Mouse (Mus musculus) adipocyte (in vitro differentiated cells): ENCODE measurements around the gene Olfr463.
"Not testable (repeated sequence)": the region's sequence is repeated elsewhere in the genome, so short reads cannot be mapped to it uniquely, and the experiment has no call there.

Experiments
- DNase-seq: peaks from one replicate; pipeline ENCODE4 v3.0.0-alpha.2; 2016; ENCODE audit warnings: low spot score

Olfr463 gene

GRCm38 (mm10) chr11:87897287-87897686 is at the start of gene Olfr463:
TSS of gene Olfr463 (minus strand) at chr11:87897387.
- DNase-seq: no peak

GRCm38 (mm10) chr11:87935467-87935866 is 38.3 kb upstream of the Olfr463 start:
- no peak for DNase-seq

DNA sequence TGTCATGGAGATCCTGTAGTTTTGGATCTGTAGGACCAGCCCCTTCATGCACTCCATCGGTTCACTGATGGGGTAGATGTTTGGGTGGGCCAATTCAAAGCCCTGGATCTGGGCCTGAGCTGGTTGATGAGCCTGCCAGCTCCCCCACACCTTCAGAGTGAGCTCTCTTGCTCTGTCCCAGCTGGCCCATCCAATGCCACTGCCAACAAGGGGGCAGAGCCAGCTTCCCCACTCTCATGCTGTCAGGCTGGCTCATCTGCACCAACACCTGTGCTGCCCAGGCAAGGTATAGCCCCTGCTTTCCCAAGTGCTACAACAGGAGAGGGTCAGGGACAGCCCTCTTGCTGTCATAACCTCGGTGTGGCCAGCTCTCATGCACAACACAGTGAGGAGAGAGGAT is 36.5 kb upstream of the Olfr463 start:
- no peak for DNase-seq

GRCm38 (mm10) chr11:87930348-87930747 is 33.2 kb upstream of the Olfr463 start:
- no peak for DNase-seq

GRCm38 (mm10) chr11:87920966-87921365 is 23.8 kb upstream of the Olfr463 start, which contains the start of gene Olfr464:
TSS of gene Olfr464 (minus strand) at chr11:87920967.
- no peak for DNase-seq

DNA sequence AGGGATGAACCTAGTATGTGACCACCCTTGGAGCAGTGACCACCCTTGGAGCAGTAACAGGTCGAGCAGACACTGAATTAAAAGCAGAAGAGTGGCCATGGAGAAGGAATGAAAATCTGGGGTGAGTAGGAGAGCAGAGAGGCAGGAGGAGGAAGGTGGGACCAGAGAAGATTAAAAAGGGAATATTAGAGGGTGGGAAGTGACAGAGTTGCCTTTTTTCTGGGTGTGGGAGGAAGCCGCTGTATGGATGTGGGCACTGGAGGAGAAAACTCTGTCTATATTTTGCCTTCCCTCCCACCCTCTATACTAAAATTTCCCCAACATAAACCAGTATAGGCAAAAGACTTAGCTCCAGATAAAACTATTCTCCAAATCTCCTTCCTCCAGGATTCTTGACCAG is 23.1 kb upstream of the Olfr463 start:
- DNase-seq: no peak

GRCm38 (mm10) chr11:87916005-87916404 is 18.8 kb upstream of the Olfr463 start:
- no peak for DNase-seq

GRCm38 (mm10) chr11:87904331-87904730 is 7.1 kb upstream of the Olfr463 start:
- DNase-seq: no peak

GRCm38 (mm10) chr11:87892168-87892567 is 5.0 kb downstream of the Olfr463 start, which contains the start of gene Olfr462:
TSS of gene Olfr462 (minus strand) at chr11:87892268.
- no peak for DNase-seq

DNA sequence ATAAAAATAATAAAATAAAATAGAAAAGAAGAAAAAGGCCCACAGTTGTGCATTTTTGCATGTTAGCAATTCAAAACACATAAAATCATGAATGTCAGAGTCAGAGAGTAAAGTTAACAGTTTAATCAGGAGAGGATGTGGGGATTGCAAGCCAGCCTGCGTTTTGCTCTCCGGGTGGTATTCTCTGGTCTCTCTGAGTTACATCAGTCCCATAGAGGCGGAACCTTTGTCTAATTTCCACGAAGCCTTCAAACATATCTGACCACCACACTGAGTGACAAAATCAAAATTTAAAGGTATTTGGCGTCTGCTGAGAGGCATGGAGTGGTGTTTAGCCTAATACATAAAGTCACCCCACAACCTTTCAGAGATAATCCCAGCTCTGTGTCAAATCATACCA is 12.3 kb downstream of the Olfr463 start:
- DNase-seq: no peak

DNA sequence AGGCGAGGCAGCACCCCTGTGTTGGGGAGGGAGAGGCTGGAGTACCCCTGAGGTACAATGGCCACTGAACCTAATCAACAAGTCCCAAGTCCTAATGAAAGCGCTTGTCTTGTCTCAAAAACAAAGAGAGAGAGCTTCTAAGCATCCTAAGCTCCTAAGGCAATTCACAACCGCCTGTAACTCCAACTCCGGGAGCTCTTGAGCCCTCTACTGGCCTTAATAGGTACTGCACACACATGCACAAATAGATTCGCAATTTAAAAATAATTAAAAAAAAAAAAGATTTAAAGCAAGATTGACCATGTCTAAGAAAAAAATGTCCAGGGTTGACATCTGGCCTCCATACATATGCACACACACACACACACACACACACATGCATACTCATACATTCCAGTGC is 13.7 kb downstream of the Olfr463 start:
- DNase-seq: no peak

DNA sequence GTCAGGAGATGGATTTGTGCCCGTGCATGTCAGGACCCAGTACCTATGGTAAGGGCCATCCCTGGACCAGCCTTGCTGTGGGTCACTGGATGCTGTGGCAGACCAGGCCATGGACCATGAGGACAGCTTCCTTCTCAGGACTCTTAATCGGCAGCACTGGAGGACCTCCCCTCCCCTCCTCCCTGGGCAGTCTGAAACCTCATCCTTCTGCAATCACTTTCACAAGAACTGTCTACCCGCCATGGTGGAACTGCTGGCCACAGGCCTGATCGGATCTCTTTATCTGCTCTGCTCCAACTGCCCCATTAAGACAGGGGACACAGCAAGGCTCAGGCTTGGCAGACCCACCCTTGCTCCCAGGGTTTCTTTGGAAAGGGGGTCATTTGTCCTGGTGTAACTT is 15.5 kb downstream of the Olfr463 start:
- no peak for DNase-seq

GRCm38 (mm10) chr11:87879826-87880225 is 17.4 kb downstream of the Olfr463 start:
- no peak for DNase-seq

DNA sequence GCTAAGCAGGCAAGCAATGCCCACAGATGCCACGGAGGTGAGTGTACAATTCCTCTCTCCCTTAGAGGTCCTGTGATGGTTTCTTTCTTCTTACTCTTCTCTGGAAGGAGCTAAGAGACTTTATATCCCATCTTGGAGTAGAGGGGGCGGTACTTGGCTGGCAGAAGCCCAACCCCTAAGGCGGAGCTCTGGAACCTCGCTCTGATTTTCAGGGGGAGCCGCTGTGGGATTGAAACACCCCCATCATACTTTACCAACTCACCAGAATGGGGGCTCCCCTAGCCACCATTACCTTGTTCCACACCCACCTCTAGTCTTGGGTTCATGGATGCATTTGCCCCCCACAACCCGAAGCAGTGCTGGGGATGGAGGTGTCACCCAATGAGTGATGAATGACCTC is 21.8 kb downstream of the Olfr463 start, which contains the start of gene Epx:
Epx (minus strand) TSS at position 101 of the 400 bp plus-strand sequence.
- DNase-seq: no peak

DNA sequence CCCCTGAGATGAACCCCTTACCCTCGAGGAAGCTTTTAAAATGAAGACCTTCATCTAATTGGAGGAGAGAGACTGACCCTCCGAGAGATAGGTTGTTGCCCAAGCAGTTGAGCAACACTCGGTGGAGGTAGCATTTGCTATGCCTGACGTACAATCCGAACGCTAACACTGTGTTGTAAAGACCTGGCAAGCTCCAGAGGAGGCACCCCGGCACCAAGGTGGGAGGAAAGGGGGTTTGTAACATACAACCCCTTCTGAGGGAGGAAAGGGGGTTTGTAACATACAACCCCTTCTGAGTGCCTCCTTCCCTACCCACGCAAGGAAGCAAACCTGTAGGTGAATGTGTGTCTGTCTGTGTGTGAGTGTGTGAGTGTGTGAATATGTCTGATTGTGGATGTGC is 25.4 kb downstream of the Olfr463 start:
- DNase-seq: no peak

DNA sequence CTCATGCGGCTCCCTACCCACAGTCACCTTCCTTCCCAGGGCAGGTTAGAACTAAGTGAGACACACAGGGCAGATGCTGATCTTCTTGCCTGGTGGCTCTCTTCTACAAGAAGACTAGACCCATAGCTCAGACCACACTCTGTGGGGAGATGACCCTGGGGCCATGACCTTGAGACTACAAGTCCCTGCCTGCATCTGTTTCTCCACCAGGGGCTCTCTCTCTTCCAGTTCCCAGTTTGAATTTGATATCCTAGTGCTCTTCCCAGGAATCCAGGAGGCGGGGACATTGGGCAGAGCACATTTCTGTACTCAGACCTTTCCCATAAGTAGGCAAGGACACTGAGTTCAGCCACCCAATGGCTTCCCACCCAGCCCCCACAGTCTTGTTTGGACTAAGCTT is 27.1 kb downstream of the Olfr463 start:
- DNase-seq: no peak

GRCm38 (mm10) chr11:87866891-87867290 is 30.3 kb downstream of the Olfr463 start:
- not testable (repeated sequence) for DNase-seq

DNA sequence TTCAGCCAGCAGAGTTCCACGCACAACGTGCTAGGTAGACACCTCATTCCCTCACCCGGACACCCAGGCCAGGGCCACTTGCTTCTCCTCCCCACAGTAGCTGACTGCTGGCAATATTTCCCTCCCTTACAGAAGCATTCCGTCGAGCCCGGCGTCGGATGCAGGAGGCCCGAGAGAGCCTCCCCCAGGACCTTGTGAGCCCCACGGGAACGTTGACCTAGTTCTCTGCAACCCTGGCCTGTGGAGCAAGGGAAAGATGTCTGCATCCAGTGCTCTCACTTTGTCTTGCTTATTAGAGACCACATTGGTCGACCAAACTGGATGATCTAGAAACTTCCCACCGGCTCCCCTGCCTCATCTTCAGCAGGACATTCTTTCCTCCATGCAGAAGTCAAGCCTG is 34.4 kb downstream of the Olfr463 start:
- DNase-seq: no peak

DNA sequence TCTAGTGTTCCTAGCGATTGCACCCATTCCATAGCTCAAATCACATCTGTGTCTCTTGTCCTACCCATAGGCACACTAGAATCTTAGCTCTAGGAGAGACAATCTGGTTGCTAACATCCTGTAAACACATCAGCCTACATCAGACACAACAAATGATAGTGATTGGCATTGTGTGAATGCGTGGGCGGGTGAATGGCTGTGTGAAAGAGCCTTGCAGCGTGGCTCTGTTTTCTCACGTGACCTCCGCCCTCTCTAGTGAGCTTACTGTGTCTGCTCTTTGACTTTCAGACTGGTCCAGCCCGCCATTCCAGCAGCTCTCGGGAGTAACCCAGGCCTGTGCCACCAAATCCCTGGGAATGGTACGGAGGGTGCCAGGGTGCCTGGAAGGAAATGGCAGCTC is 36.8 kb downstream of the Olfr463 start:
- no peak for DNase-seq

GRCm38 (mm10) chr11:87859273-87859672 is 37.9 kb downstream of the Olfr463 start:
- DNase-seq: no peak

GRCm38 (mm10) chr11:87854550-87854949 is 42.6 kb downstream of the Olfr463 start:
- DNase-seq: no peak

DNA sequence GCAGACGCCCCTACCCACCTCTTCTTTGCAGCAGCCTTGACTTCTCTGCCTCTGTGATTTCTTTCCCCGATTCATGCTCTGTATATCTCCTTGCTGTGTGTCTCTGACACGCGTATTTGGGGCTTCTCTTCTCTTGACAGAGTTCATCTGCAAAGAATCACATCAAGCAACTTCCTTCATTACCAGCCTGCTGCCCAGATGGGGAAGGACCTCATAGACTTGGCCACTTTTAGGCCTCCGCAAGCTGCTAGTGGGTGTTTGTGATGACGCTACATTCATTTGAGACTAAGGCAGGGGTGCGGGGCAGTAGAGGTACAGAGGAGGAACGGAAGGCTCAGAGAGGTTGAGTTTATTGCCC is 43.6 kb downstream of the Olfr463 start:
- DNase-seq: no peak

GRCm38 (mm10) chr11:87852690-87853596 is 44.2 kb downstream of the Olfr463 start, which contains the start of gene Mks1:
TSS of gene Mks1 (plus strand) at chr11:87853215.
- DNase-seq: peak; percentile 86

DNA sequence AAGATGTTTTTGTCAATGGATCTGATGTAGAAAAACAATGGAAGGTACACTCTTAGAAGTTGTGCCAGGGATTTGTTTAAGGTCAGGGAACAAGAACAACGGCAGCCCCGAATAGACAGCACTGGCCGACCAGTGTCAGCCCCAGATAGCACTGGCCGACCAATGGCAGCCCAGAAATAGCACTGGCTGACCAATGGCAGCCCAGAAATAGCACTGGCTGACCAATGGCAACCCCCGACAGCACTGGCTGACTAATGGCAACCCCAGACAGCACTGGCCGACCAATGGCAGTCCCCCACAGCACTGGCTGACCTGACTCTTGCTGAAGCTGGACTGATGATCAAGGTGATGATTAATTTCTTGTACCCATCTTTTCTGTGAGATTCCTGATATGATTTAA is 49.3 kb downstream of the Olfr463 start:
- DNase-seq: no peak
